Mouse (Mus musculus): ENCODE data around the gene Pde4dip.
A peak's percentile ranks its signal among the peaks of the same experiment; 100 is the strongest.

Gene Pde4dip

GRCm38 (mm10) chr3:97844163-97844820 lies 44.2 kb downstream of the Pde4dip start:
- no peak for DNase-seq (ENCODE audit: low read depth, low spot score)

DNA sequence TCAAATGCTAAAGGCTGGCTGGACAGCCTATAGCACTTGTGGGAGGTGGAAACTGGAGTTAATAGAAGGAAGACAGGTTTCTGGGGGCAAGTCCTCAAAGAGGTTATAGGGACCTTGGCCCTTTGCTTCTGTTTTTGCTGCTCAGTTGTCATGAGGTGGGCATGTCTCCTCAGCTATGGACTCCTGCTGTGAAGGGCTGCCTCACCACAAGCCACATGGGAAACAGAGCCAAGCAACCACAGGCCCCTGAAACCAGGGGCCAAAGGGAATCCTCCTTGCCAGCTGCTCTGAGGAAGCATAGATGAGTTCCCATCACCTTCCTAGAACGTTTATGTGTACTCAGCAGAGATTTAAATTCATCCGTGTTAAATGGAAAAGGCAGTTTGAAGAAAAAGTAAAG lies 45.9 kb downstream of the Pde4dip start:
- no peak for DNase-seq (ENCODE audit: low read depth, low spot score)

- no peak for DNase-seq (ENCODE audit: low read depth, low spot score)
Measured at GRCm38 (mm10) chr3:97840439-97840838, 48.1 kb downstream of the Pde4dip start.

- no peak for DNase-seq (ENCODE audit: low read depth, low spot score)
Measured at GRCm38 (mm10) chr3:97835888-97836287, 52.6 kb downstream of the Pde4dip start.

DNA sequence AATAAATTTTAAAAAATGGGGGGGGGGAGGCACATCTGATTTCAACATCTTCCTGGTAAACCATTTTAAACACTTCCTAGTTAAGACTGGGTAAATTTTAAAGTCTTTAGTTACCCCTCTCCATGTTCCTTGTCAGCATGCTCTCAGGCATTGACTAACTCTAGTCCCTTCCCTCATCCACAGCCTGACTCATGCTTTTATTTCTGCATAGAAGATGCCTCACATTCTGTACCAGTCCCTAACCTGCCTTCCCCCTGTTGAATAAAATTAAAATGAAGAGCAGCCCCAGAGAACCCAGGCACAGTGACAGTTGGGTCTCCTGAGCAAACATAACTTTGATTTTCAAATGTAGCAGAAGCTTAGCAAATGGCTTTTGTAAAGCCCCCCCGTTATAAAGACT lies 53.9 kb downstream of the Pde4dip start:
- DNase-seq (ENCODE audit: low read depth, low spot score): no peak

- no peak for DNase-seq (ENCODE audit: low read depth, low spot score)
Measured at GRCm38 (mm10) chr3:97831564-97832320, 56.8 kb downstream of the Pde4dip start.

GRCm38 (mm10) chr3:97830622-97831021 lies 57.9 kb downstream of the Pde4dip start:
- no peak for DNase-seq (ENCODE audit: low read depth, low spot score)

- no peak for DNase-seq (ENCODE audit: low read depth, low spot score)
Measured at GRCm38 (mm10) chr3:97830122-97830521, 58.4 kb downstream of the Pde4dip start.

DNA sequence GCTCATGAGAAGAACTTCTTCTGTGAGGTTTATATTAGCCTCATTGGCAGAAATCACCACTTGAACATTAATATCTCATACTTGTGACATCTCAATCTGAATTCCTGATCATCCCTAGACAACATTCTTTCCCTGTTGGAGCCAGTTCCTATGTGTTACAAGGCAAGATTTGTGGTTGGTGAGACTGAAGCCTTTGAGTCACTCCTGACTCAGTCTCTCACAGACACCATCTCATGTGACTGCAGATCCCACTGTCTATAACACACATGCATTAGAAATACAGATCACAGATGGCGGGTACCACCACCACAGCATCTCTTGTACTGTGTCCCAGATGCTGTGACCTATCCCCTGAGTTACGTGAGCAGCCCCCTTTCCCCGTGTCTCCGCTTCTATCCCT lies 60.2 kb downstream of the Pde4dip start:
- DNase-seq (ENCODE audit: low read depth, low spot score): no peak

DNA sequence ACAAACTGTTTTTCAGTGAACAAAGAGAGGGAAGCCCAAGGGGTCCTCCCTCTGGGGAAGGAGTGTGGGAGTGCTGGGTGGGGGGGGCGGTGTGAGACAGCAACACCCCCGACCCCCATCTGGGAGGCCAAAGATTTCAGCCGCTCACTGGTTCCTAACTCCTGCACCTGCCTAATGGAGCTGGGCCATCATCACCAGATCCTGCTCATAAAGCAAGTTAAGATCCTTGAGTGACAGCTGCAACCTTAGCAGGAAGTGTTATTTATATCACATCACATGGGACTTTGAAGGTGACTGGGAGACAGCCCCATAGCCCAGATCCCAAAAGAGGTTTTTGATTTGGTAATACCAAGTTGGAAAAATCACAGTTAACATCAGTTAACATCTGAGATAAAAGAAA lies 63.3 kb downstream of the Pde4dip start:
- DNase-seq (ENCODE audit: low read depth, low spot score): no peak

DNA sequence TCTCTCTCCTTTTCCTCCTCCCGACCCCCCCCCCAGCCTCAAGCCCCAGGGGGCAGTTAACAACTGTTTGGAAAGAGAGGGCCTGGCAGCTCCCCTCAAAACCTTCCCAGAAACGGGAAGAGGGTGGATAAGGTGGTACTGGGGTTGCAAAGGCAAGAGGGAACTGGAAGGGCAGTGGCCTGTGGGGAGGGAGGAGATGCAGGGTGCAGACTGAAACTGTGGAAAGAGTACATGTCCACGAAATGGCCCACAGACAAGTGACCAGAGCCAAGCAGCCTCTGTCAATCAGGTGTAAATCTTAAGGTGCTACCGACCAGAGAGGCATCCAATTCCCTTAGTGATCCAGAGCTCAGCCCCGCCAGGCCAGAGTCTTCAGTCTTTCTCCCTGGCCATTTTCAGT lies 63.8 kb downstream of the Pde4dip start:
- DNase-seq (ENCODE audit: low read depth, low spot score): no peak

DNA sequence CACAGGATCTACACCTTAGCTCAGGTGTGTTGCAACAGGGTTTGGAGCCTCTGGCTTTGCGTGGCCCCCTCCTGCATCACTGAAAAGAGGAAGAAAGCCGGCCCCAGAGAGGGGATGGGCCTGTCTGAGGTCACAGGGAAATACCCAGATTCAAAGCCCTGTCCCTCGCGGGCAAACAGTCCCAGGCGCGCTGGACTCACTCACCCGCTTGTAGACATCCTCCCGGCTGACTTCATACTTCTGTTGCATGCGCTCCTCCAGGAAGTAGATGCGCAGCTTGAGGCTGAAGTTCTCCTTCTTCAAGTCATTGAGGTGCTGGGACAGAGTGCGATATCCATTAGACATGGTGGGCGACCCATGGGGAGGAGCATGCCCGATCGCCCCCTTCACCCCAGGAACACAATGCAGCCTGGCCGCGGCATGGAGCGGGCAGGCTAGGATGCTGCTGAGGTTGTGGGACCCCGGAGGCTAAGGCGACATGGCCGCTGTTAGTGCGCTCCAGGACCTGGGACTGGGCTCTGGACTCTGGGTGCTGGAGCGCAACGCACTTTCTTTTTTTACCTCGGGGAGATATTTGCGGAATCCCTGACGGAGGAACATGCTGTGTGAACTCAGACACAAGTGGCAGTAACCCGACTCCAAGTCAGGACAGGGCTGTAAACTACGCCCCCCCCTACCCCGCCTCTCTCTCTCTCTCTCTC lies 64.3 kb downstream of the Pde4dip start:
- DNase-seq (ENCODE audit: low read depth, low spot score): no peak

GRCm38 (mm10) chr3:97823438-97823837 lies 65.1 kb downstream of the Pde4dip start:
- no peak for DNase-seq (ENCODE audit: low read depth, low spot score)

GRCm38 (mm10) chr3:97819050-97819449 lies 69.5 kb downstream of the Pde4dip start:
- no peak for DNase-seq (ENCODE audit: low read depth, low spot score)

DNA sequence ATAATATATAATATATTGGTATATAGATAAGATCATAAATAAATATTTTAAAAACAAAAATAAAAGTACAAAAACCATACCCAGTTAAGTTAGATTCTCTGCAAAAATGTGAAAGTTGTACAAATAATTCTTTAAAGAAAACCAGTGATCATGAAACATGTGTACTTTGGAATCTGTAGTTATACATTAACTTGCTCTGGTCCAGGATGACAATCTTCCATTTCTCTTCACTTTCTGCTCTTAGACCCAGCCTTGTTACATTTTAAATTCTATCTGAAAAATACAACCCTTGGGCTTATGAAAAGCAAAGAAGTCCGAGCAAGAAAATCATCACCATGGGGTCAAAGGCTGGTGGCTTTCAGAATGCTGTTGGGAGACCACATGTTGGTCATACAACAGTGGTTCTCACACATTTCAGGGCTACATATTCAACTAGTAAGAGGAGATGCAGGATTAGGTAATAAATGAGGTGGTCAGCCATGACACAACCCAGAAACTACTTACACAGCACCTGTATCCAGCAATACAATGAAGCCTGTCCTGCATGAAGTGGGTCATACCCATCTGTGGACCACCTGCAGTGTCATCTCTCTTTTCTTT lies 70.0 kb downstream of the Pde4dip start:
- no peak for DNase-seq (ENCODE audit: low read depth, low spot score)

DNA sequence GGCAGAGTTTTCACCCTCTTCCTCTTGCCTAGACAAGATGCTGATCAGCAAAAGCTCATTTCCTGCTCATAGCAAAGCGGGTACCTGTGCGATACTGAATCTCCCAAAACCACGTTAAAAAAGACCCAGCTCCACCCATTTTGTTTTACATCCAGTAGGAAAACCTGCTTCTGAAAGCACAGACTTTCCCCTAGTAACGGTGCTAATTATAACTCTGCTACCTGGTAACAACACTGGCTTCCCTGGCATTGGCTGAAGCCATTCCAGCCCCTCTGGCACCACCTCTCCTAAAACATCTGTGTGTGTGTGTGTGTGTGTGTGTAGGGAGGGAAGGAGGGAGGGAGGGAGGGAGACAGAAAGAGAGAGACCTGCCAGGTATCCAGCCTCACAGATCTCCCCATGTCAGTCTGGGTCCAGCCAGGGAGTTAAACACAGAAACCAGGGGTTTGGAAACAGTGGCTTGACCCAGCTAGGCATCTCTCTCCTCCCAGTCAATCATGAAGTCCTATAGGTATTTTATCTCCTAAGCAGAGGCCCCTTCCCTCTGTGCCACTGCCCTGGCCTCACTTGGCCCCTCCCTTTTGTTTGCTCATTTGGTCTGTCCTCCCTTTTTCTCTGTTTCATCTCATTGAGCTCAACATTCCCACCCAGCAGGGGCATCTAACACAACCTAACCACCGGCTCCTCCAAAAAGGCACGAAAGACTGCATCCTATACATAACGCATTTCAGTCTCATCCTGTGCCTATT lies 76.7 kb downstream of the Pde4dip start:
- DNase-seq (ENCODE audit: low read depth, low spot score): peak; percentile 51

GRCm38 (mm10) chr3:97811158-97811557 lies 77.3 kb downstream of the Pde4dip start:
- DNase-seq (ENCODE audit: low read depth, low spot score): no peak

DNA sequence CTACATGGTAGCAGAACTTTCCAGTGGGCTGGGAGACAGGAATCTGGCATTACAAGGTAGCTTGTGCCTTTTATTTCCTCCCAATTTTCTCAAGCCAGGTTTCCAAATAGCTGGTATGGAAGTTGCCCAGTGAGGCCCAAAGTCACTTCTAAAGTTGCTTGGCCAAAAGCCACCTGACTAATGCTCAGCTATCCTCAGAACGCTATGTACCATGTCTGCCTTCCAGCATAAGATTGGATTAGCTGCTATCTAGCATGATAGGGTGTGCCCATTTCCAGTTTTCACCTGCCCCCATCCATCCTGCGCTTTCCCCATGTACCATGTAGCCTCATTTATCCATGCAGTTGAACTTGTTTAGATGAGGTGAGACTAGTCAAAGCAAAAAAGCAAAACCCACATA lies 78.2 kb downstream of the Pde4dip start:
- DNase-seq (ENCODE audit: low read depth, low spot score): no peak

DNA sequence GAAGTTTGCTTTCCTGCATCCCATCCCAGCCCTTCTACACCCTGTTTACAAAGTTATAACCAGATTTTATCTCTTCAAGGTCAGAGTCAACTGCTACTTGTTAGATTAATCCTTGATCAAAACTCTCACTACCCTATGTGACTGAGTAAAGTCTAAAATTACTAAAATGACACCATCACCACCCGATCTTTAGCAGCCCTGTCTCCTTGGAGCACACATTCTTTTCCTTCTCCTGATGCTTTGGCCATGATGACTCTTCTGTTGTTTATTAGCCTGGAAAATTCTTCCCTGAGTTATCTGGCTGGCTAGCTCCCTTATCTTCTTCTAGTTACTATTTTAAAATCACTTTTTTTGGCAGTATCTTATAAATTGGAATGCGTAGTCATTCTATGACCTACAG lies 82.9 kb downstream of the Pde4dip start:
- no peak for DNase-seq (ENCODE audit: low read depth, low spot score)

DNA sequence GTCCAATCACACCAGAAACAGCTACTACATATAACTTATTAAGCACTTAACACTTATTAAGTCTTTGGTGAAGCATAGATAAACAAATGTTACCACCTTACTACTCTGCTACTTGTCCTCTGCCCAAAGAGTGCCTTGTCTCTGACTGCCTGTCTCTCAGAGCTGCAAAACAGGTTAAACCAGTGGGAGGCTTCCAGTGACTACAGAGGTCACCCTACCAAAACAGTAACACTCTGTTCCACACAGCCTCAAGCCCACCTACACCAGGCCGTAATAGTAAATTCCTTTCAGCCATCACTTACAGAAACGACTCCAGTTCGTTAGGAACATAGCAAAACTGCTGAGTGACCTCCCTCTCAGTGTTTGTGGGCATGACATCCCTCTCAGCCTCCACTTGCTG lies 84.8 kb downstream of the Pde4dip start:
- no peak for DNase-seq (ENCODE audit: low read depth, low spot score)

GRCm38 (mm10) chr3:97802927-97803326 lies 85.6 kb downstream of the Pde4dip start:
- DNase-seq (ENCODE audit: low read depth, low spot score): no peak

DNA sequence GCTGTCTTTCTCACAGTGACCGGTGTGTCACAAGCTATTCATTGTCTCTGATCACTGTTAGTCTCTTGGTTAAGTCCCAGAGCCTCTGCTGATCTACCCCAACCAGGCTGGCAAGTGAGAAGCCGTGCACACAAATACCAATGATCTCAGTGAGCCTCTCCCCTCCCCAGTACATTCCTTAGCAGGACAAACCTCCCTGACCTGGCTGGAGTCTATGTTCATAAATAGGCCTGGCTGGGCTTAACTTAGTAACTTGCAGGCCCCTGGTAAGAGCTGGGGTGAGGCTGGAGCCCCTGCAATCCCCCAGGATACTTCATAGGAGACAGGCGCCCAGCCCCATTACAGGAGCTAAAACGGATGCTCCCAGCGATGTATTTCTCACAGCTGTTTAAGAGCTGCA lies 86.2 kb downstream of the Pde4dip start:
- DNase-seq (ENCODE audit: low read depth, low spot score): no peak
